Mouse (Mus musculus): ENCODE measurements around the gene Lenep.
A peak's percentile ranks its signal among the peaks of the same experiment; 100 is the strongest.

The Lenep gene

DNA sequence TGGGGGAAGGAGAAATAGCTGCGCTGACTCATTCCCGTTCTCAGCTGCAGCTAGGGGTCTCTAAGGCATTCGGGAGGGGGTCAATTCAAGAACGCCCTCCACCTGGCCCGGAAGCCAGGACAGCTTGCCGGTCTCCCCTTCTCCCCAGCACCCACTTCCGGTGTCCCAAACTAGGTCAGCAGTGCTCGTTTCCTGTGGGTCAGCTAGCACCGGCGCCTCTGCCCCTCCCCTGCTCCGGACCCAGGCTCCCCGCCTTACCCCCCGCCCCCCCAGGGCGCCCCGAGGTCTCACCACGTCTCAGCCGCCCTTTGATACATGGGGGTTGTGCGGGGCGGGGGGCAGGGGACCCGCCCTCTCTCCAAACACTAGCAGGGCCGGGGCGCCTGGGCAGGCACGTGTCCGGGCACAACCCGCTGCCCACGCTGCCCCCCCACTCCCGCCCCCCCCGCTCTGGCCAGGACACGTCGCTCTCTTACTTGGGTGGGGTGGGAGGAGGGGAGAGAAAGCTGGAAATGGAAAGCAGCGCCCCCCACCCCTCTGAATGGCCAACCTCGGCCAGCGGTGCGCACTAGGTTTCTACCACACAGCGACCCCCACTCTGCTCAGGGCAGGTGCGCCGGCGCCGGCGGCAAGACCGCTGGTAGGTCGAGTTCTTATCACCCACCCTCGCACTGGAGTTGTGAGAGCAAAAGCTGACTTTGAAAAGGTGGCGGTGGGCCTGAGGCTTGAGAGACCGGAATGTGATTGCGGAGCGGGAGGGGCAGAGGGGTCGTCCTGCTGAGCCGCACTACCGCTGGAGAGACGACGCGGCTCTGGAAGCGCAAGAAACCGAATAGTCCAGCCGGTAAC lies 10.7 kb downstream of the Lenep start:
- DNase-seq (ENCODE audit: low read depth, low spot score): peak; percentile 79

DNA sequence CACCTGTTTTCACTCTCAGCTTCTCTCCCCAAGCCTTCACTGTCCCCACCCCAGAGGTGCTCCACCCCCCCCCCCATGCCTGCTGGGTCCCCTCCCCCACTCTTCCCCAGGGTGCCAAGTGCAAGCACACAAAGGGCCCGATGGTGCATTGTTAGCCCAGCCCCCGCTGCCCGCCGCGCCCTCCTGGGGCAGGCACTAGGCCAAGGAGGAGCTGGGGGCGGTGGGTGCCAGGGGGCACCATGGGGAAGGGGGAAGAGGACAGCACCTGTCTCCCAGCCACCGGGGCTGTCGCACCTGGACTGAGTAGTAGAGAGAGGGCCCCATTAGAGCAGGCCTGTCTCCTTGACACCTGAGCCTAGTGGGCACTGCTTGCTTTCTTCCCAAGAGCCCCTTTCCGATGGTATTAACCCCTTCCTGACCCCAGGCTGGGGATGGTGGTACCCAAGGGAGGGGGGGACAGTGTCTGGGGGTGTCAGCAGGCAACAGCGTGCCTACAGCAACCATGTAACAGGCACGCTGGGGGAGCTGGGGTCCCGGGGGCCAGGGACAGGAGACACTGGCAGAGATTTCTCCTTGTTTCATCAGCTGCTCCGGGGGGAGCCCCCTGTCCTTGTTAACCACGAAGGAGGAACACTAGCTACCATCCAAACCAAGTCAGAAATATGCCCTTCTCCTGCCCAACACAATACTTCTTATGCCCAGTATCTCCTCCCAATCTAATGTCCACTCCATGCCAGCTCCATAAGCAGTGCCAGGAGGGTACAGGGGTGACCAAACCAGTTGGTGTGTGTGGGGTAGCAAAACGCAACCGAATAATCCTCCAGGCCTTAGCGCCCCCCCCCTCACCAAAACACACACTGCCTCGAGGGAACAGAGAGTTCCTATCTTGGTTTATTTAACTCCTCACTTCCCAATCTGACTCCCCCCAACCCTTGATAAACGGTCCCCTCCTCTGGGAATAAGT lies 11.6 kb downstream of the Lenep start:
- DNase-seq (ENCODE audit: low read depth, low spot score): peak; percentile 62

DNA sequence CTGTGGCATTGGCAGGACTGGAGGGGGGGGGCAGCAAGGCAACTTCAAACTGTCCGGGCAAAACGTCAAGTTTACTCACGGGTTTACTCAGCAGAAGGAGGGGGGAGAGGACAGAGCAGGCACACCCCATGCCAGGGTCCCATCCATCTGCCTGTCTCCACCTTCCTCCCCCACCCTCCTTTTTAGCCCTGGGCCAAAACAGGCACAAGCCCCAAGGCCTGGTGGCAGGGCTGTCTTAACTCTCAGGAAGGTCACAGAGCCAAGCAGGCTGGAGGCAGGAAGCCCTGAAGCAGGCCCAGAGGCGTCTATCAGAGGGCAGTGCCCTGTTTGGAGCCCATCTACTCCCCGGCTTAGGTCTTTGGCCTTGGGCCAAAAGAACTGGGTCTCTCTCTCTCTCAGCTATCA lies 12.5 kb downstream of the Lenep start:
- DNase-seq (ENCODE audit: low read depth, low spot score): peak; percentile 45

DNA sequence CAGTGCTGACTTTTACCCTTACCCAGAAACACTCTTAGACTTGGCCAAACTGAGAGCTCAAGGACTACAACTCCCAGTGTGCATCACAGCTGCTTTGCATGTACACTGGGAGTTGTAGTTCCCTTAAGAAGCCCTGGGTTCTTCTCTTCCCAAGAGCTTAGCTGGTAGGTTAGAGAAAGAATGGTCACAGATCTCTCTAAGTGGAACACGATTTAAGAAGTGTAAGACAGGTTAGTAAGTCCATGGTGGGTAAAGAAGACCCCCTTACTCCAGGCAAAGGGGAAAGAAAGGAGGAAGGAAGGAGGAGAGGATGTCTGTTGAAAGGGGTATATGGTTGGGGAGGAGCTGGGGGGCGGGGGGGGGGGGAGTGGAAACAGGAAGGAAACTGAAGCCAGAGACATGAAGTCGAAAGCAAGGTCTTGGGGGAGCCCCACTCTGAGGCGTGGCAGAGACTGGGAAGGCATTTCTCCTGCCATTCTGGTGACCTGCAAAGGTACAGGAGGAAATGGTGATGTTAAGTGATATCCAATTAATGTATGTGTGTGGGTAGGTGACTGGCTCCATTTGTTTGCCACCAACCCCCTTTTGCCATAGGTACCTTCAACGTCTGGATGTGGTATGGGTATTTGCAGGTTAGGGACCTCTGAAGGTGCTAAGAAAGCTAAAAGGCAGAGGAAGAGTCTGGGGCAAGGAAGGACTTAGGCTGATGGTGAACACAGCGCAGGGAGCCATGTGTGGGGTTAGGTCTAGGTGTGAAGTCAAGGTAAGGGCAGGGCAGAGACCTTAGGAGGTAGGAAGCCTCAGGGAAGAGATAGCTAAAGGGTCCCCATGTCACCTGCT lies 13.5 kb downstream of the Lenep start:
- DNase-seq (ENCODE audit: low read depth, low spot score): peak; percentile 84

DNA sequence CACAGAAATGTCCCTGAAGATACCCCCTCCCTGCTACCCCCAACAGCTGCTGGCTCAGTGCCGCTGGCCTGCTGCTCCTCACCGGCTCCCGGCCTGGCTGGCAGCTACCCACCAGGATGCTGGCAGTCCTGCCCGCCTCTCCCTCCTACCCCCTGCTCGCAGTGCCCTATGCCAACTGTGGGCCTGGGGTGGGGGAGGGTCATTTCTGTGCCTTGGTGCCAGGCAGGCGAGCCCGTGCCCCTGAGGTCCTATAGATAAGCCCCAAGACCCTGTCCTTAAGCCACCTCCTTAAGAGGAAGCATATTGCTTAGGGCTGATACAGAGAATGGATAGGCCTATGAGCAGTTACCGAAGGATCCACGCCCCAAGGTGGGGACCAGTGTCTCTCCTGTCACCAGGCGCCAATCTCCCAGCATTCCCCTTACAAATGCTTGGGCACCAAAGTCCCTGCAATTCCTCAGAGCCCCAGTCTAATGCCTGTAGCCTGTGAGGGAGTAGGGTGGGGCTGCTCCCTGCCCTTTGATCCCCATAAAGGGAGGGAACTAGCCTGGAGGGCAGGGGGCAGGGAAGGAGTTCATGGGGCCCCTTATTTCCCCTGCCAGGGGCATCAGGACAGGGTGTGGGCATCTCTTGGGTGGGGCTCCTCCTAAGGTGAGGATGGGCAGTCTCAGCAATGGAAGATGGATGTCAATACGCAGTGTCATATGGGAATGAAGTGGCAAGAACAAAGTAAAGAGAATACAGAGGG lies 14.3 kb downstream of the Lenep start:
- peak; percentile 59 for DNase-seq (ENCODE audit: low read depth, low spot score)

DNA sequence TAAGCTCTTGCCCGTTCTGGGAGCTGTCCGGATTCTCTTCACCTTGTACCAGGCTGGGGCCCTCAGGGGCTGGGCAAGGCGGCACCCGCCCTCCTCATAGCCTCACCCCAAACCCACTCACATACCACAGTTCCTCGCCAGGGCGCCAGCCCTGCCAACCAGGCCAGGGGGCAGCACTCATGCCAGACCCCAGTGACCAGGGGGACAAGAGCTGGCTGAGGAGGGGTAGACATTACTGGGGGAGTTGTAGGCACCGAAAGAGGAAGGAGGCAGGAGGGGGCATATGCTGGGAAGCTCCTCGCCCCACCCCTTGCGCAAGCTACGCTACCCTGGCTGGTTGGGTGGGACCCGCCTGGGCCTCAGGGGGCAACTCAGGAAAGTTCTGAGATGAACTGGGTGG lies 15.0 kb downstream of the Lenep start:
- no peak for DNase-seq (ENCODE audit: low read depth, low spot score)

DNA sequence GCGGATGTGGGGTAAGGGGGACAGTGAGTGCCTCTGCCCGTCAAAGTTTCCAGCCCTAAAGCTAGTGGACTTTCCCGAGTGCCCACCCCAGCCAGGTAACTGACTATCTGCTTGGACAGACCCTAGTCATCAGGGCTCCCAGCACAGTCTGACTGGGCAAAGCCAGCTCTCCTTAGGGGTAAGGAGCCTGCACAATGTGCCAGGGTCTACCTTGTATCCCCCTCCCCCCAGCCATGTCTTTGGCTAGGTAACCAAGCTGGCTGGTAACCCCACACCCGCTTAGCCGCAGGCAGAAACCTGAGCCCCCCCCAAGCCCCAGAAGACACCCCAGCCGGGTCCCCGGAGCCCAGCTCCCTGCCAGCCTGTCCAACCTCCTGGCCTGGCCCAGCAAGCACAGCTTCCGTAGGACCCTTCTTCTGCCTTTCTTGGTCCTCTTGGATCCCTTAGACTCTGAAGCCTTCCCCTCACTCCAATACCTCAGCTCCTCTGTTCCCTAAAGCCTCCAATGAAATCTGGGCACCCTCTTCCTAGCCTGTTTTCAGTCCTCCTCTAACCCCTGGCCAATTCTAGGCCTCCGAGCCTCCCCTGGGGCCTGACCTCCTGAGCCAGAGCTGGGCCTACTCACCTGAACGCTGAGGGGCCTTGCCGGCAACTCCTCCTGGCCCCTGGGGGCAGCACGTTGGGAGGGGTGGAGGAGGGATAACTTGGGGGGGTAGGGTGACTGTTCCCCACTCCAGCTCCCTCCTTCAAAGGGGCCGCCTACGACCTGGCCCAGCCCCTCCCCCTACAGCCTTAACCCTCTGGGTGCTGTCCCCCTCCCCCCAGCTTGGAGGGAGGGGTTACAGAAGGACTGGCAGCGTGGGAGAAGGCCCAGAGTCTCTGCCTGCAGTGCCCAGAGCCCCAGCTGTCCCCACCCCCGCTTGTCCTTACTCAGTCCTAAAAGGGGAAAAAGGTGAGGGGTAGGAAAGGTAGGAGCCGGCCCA lies 15.9 kb downstream of the Lenep start:
- no peak for DNase-seq (ENCODE audit: low read depth, low spot score)

DNA sequence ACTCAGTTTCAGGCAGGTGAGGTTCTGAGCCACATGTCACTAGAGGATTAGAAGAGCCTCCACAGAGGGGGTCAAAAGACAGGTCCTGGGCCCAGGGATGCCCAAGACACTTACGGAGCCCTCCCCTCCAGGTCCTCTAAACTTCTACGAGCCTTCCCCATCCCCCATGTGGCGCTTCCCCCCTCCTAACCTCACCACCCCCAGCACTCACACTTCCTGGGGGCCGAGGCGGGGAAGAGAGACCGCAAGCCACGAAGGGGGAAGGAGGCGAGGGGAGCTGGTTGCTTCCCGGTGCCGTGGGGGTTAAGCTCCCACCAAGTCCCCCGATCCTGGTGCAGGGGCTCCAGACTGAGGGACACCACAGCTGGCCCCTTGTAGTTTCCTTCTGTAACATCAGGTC lies 17.1 kb downstream of the Lenep start:
- DNase-seq (ENCODE audit: low read depth, low spot score): no peak

DNA sequence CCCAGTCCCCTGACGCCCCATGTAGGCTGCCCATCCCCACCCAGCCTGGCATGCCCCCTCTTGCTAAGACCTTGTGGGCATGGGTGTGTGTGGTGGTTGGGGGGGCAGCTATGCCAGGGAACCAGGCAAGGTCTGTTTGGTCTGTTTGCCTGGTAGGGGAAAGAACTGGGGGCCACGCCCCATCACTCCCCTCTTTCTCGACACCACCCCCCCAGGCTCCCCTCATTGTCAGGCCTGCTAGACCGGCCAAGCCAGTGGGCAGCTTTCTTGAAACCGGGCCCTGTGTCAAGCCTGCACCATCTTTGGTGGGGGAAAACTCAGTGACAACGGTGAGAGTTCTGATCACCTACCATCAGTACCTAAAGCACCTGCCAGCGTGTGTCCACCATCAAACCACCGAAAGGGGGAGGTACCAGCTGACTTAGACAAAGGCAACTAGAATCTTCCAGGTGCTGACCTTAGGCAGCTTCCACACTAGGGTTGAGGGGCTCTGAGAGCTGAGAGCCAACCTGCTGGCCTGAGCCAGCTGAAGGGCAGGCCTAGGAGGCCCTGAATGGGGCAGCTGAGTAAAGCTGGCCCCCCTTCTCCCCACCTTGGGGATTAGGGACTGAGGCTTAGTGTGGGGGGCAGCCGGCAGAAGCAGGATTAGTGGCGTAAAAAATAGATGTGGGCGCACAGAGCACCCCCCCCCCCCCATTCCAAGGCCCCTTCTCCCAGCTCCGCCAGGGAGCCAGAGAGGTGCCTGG lies 18.1 kb downstream of the Lenep start:
- no peak for DNase-seq (ENCODE audit: low read depth, low spot score)

DNA sequence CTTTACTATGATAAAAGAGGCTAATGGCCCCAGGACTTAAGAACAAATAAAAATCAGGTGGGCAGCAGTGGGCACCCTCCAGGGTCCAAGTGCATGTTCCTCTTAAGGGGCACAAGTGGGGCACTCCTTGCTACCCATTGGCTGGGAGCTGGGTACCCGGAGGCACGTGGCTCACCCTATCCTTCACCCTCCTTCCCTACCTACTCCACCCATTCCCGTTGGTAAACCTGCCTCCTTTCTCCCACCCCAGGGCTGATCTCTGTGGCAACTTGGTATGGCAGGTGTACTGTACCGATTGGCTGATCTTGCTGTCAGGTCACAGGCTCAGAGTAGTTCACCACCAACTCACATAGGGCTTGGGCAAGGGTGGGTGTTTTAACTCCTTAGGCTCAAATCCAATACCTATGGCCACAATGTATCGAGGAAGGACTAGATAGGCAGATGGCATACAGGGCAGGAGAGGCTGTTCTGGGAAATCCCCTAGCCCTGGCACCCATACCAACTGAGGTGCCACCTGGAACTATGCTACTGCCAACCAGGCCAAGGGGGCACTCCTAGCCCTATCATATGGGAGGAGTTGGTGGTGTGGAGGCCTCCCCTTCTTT lies 18.8 kb downstream of the Lenep start:
- DNase-seq (ENCODE audit: low read depth, low spot score): no peak

DNA sequence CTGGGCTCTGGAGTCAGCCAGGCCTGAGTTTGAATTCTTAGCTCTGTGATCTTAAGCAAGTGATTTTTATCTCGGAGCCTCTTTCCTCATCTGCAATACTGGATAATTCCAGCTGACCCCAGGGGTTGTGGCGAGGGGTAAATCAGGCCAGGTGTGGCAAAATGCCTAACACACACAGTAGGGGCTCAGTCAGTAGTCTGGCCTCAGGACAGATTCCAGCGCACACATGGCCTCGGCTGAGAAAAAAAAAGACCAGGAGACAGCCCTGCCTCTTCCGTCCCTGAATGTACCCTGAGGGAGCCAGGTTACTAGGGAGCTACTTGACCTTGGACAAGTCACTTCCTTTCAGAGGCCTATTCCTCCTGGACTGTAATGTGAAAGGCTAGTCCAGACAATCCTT lies 19.6 kb downstream of the Lenep start:
- no peak for DNase-seq (ENCODE audit: low read depth, low spot score)

DNA sequence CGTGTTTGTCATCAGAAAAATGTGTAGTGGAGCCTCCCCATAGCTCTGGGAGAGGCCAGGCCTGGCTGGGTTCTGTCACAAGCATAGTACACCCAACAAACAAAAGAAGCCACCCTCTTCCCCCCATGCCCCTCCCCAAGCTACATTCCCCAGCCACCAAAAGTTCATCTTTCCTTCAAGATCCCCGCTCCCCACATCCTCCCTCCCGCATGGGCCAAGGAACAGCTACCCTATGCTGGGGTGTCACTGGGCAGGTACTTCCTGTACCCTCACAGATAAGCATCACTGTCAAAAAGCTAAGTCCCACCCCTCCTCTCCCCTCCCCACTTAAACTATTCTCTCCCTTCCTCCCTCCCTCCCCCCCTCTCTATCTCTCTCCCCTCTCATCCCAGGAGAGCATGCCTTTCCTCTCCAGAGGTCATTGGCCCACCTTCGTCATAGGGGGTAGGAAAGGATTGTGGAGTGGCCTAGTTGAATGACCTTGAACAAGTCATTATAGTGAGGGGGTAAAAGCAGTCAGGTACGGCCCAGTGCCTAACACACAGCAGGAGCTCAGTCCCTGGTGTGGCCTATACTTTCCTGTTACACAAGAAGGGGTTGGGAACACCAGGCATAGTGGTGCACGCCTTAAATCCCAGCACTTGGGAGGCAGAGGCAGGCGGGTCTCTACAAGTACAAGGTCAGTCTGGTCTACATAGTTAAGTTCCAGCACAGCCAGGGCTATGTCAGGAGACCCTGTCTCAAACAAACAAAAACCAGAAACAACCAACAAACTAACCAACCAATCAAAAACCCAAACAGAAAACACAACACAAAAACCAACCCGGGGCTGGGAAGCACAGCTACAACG lies 20.3 kb downstream of the Lenep start:
- no peak for DNase-seq (ENCODE audit: low read depth, low spot score)

DNA sequence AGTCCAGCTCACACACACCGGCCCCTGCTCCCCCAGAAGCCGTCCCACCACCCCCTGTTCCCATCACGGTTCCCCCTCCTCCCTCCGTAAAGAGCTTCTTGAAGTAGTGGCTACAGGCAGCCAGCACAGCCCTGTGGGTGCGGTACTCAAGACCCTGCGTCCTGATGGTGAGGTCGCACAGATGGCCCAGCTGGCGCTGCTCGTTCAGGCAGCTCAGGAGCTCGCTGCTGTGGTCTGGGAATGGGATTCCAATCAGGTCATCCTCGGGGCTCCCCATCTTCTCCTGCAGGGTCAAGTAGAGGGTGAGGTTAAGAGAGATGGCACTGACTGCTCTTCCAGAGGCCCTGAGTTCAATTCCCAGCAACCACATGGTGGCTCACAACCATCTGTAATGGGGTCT lies 21.4 kb downstream of the Lenep start:
- DNase-seq (ENCODE audit: low read depth, low spot score): no peak

DNA sequence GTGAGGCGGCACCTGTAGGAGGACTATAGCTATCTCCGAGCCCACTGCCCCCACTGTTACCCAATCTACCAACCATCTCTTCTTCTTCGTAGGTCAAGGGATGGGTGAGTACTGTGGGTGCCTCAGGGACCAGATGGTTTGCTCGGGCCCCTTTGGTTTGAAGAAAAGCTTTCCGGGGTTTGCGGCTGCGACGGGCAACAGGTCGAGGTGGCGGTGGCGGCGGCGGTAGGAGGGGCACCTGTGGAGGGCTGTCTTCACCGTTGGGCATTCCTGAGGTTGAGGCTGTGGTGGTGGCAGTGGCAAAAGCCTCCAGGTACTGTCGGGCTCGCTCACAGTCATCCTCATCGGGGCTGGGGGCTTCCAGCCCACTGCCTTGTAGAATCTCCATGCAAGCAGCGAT lies 21.9 kb downstream of the Lenep start:
- DNase-seq (ENCODE audit: low read depth, low spot score): no peak

DNA sequence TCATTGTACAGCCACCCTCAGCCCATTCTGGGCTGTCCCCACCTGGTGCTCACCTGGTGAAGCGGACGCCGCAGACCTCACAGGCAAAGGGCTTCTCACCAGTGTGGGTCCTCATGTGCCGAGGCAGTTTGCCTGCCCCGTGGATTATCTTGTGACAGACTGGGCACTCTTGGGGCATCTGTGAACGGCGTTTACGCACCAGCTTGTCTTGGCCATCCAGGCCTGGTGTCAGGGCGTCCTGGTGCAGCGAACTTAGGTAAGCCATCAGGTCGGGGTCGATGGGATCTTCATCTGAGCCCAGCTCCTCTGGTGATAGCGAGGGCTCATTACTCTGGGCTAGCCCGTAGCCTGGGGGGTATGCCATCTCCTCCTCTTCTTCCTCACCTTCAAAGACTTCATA lies 22.3 kb downstream of the Lenep start:
- no peak for DNase-seq (ENCODE audit: low read depth, low spot score)

DNA sequence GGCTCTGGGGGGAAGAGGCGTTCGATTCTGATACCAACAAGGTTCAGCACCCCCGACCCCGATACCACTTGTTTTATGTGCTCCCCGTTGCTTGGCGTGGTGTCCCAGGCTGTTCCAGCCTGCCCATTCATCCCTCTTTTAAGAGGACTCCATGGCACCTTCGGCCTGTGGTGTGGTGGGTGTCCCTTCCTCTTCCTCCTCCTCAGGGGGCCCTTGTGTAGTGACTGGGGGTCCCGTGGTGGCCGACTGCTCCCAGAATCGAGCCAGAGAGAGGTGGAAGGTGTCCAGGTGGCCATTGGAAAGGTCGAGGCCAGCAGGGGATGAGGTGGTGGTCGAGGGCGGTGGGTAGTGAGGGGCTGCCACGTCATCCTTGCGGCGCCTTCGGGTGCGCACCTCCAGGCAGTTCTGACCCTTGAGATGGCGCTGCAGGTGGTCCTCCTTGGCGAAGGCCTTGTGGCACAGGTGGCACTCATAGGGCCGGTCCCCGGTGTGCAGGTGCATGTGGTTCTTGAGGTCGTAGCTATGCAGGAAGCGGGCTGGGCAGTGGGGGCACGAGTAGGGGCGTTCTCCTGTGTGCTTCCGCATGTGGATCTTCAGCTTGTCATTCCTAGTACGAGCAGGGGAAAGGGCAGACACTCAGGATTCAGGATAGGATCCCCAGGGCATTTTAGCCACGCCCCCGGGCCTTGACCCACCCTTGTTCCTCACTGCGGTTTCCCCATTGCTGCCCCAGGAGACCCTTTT lies 23.0 kb downstream of the Lenep start:
- no peak for DNase-seq (ENCODE audit: low read depth, low spot score)
